Comparison of ENCODE assay signal across 25 mouse cellular contexts in genomic region chr5:119641714-119642113, GRCm38 (mm10). TPM values are rescaled to one million over a fixed set of nuclear protein-coding genes. Genes with fewer than 3 reads are reported as not detected.
A peak's percentile ranks its signal among the peaks of the same experiment; 100 is the strongest.
DNase-seq lines count a peak whose midpoint lies in the region; ATAC-seq and TF ChIP-seq lines count a peak whose summit lies in the region.
"Had no signal": no experiment of that assay in that cellular context is flagged by ENCODE, and none has a peak within 500 bp of the region (broad histone marks: within the 10 kb centered on the region; RNA-seq: fewer than 3 reads in every experiment).

No protein-coding gene starts in this region.

- H3K4me2 ChIP-seq in hindbrain, postnatal 0 days (ENCODE audit: low read depth, low read length) = no peak overlapping the region
- no peak overlapping the region for H3K4me2 ChIP-seq in hindbrain, embryonic 11.5 days (replicated peaks; ENCODE audit: low read depth, low read length)
- no peak overlapping the region for H3K4me2 ChIP-seq in lung, embryonic 14.5 days
- H3K4me2 ChIP-seq: embryonic facial prominence, embryonic 12.5 days; forebrain, embryonic 12.5 days; liver, embryonic 15.5 days had no signal

- H3K4me1 ChIP-seq in hindbrain, postnatal 0 days (ENCODE audit: insufficient read depth, low read length) = no peaks in the 10 kb centered on the region
- H3K4me1 ChIP-seq in hindbrain, embryonic 11.5 days (replicated peaks; ENCODE audit: control insufficient read depth, insufficient read depth, low read length) = no peaks in the 10 kb centered on the region
- peaks cover 3% of the 10 kb centered on the region; the same call in 1 of the 2 replicates for H3K4me1 ChIP-seq in lung, embryonic 14.5 days (ENCODE audit: insufficient read depth)
- H3K4me1 ChIP-seq: forebrain, embryonic 12.5 days; liver, embryonic 15.5 days had no signal

- 26% methylated on average over 3 of the region's 3 CpGs for WGBS in hindbrain, postnatal 0 days
- 23% methylated on average over 3 of the region's 3 CpGs for WGBS in hindbrain, embryonic 11.5 days
- 22% methylated on average over 3 of the region's 3 CpGs for WGBS in lung, embryonic 14.5 days

- H3K4me3 ChIP-seq in hindbrain, postnatal 0 days (ENCODE audit: low read length) = no peak overlapping the region
- H3K4me3 ChIP-seq in hindbrain, embryonic 11.5 days (ENCODE audit: low read depth, low read length) = no peak overlapping the region
- H3K4me3 ChIP-seq in lung, embryonic 14.5 days (ENCODE audit: low read depth, low read length) = no peak overlapping the region
- H3K4me3 ChIP-seq: embryonic facial prominence, embryonic 12.5 days; erythroblast, embryonic 14.5 days; forebrain, embryonic 12.5 days; liver, embryonic 15.5 days; midbrain, embryonic 10.5 days; myocyte had no signal

- DNase-seq in adrenal gland, postnatal 10 days = peak; percentile 46
- no peak for DNase-seq in adrenal gland, postnatal 36 days
- peak; percentile 31 for DNase-seq in hindbrain, postnatal 0 days (ENCODE audit: low spot score)
- DNase-seq in hindbrain, embryonic 11.5 days (ENCODE audit: low spot score) = no peak
- DNase-seq in lung, embryonic 14.5 days = no peak
- no peak for DNase-seq in lung, adult 18-20 months
- DNase-seq in cerebellum, postnatal 10 days = no peak
- DNase-seq: cerebellum, adult 2 months; cerebellum, postnatal 36 days; layer of hippocampus, postnatal 36 days; thymus, adult 18-20 months; thymus, postnatal 36 days had no signal

- no peak for TF ChIP-seq CTCF in hindbrain, postnatal 0 days (IDR thresholded peaks at IDR 0.05; ENCODE audit: low read depth)
- TF ChIP-seq CTCF in lung, embryonic 14.5 days (IDR thresholded peaks at IDR 0.05; ENCODE audit: low read depth) = no peak

- H3K9ac ChIP-seq in hindbrain, postnatal 0 days (replicated peaks; ENCODE audit: low read length) = no peak overlapping the region
- H3K9ac ChIP-seq in hindbrain, embryonic 11.5 days (ENCODE audit: low read depth, low read length) = no peak overlapping the region
- H3K9ac ChIP-seq in lung, embryonic 14.5 days = no peak overlapping the region
- H3K9ac ChIP-seq: embryonic facial prominence, embryonic 12.5 days; forebrain, embryonic 12.5 days; liver, embryonic 15.5 days had no signal

- H3K36me3 ChIP-seq in hindbrain, postnatal 0 days (ENCODE audit: insufficient read depth, low read length) = no peaks in the 10 kb centered on the region
- H3K36me3 ChIP-seq in hindbrain, embryonic 11.5 days (ENCODE audit: control insufficient read depth, insufficient read depth, low read length) = no peaks in the 10 kb centered on the region
- H3K36me3 ChIP-seq in lung, embryonic 14.5 days (ENCODE audit: insufficient read depth) = no peaks in the 10 kb centered on the region
- H3K36me3 ChIP-seq: embryonic facial prominence, embryonic 12.5 days; forebrain, embryonic 12.5 days; liver, embryonic 15.5 days; midbrain, embryonic 10.5 days had no signal

- no peak for ATAC-seq in hindbrain, postnatal 0 days
- no peak for ATAC-seq in hindbrain, embryonic 11.5 days (ENCODE audit: low FRiP score)
- ATAC-seq in lung, embryonic 14.5 days (ENCODE audit: insufficient read depth) = no peak
- ATAC-seq: hindbrain, embryonic 16.5 days; intestine, embryonic 16.5 days; lung, postnatal 0 days; midbrain, embryonic 16.5 days had no signal

- H3K9me3 ChIP-seq in hindbrain, postnatal 0 days (ENCODE audit: low read length) = no peaks in the 10 kb centered on the region
- no peaks in the 10 kb centered on the region for H3K9me3 ChIP-seq in hindbrain, embryonic 11.5 days (ENCODE audit: control insufficient read depth, low read length)
- H3K9me3 ChIP-seq in lung, embryonic 14.5 days (ENCODE audit: low read depth, low read length) = no peaks in the 10 kb centered on the region
- H3K9me3 ChIP-seq: embryonic facial prominence, embryonic 12.5 days; forebrain, embryonic 12.5 days; liver, embryonic 15.5 days; midbrain, embryonic 10.5 days had no signal

- no peak overlapping the region for H3K27ac ChIP-seq in hindbrain, postnatal 0 days
- H3K27ac ChIP-seq in hindbrain, embryonic 11.5 days (ENCODE audit: low read depth, low read length) = no peak overlapping the region
- H3K27ac ChIP-seq in lung, embryonic 14.5 days (ENCODE audit: low read depth) = 0 out of 2 replicates have a peak overlapping the region, but pooled peaks have one; percentile 25
- H3K27ac ChIP-seq: embryonic facial prominence, embryonic 12.5 days; forebrain, embryonic 12.5 days; kidney, postnatal 0 days; liver, embryonic 15.5 days; macrophage; midbrain, embryonic 10.5 days had no signal

- H3K27me3 ChIP-seq in hindbrain, postnatal 0 days (ENCODE audit: insufficient read depth, low read length) = no peaks in the 10 kb centered on the region; the same call in 1 of the 2 replicates
- H3K27me3 ChIP-seq in hindbrain, embryonic 11.5 days (ENCODE audit: control insufficient read depth, insufficient read depth, low read length) = peaks cover 5% of the 10 kb centered on the region
- H3K27me3 ChIP-seq in lung, embryonic 14.5 days (ENCODE audit: insufficient read depth, low read length) = no peaks in the 10 kb centered on the region

RNA-seq across cellular contexts. Expression of gene Tbx3, which starts 28.8 kb away (rescaled TPM):
- 100 to 1,000 TPM; 136 to 142 TPM for total RNA-seq in adrenal gland, postnatal 10 days (2021)
- 100 to 1,000 TPM; 268 to 342 TPM for total RNA-seq in adrenal gland, postnatal 36 days (2021)
- 1.3 and 6.7 TPM in 2 replicates for total RNA-seq in hindbrain, postnatal 0 days (2014; rRNA removed)
- 2.4 and 2.9 TPM in 2 replicates for polyA plus RNA-seq in hindbrain, postnatal 0 days (2015; fragmentation: Nextera tagmentation; extraction: Ambion mirVana)
- polyA plus RNA-seq in hindbrain, embryonic 11.5 days (2014; fragmentation: Nextera tagmentation; extraction: Ambion mirVana) = 5.1 and 9.0 TPM in 2 replicates
- 82.1 and 84.8 TPM in 2 replicates for polyA plus RNA-seq in lung, embryonic 14.5 days (2014; fragmentation: Nextera tagmentation; extraction: Ambion mirVana)
- total RNA-seq: hematopoietic stem cell, adult 5-6 weeks had no signal
- polyA plus RNA-seq: erythroblast, embryonic 14.5 days; macrophage had no signal

Comparison
In these comparisons a context has a peak if more than half of its experiments do, and no peak if none do; other contexts are left out.
1. DNase-seq: peak in adrenal gland, postnatal 10 days (single experiment) and hindbrain, postnatal 0 days (single experiment); none in adrenal gland, postnatal 36 days (0 of 2), hindbrain, embryonic 11.5 days (single experiment), lung, embryonic 14.5 days (single experiment), lung, adult 18-20 months (0 of 2) and cerebellum, postnatal 10 days (0 of 2).
2. RNA of gene Tbx3, which starts 28.8 kb away (total RNA-seq): 268 to 342 TPM in adrenal gland, postnatal 36 days and 136 to 142 TPM in adrenal gland, postnatal 10 days; 1.3 to 6.7 TPM in hindbrain, postnatal 0 days; every median in the first group is over 10 times any median in the second.